Mouse (Mus musculus): ENCODE measurements around the gene Syn3. TPM values are rescaled to one million over a fixed set of nuclear protein-coding genes. Genes with fewer than 3 reads are reported as not detected.
"Not testable (repeated sequence)": the region's sequence is repeated elsewhere in the genome, so short reads cannot be mapped to it uniquely, and the experiment has no call there.

Gene Syn3
- 17.1 and 18.1 TPM in 2 replicates for polyA plus RNA-seq (2015; fragmentation: Nextera tagmentation; extraction: Ambion mirVana)

- Histone ChIP-seq H3K27me3 (no peaks in the 10 kb centered on the region), H3K4me2 (replicated peaks) (peak within 1 kb of the TSS; percentile 78), H3K4me3 (peak within 1 kb of the TSS; percentile 54), H3K4me1 (peaks cover 15% of the 10 kb centered on the region), H3K9me3 (no peaks in the 10 kb centered on the region), H3K27ac (replicated peaks) (peak within 1 kb of the TSS; percentile 63), H3K9ac (replicated peaks) (peak within 1 kb of the TSS; percentile 62), H3K36me3 (no peaks in the 10 kb centered on the region)
- ATAC-seq (replicated peaks), result peak; percentile 99
- WGBS, result 0% methylated on average over 21 of the region's 21 CpGs
Measured at GRCm38 (mm10) chr10:86498673-86499391, at the start of gene Syn3. Syn3 (minus strand) TSS chr10:86498896.

DNA sequence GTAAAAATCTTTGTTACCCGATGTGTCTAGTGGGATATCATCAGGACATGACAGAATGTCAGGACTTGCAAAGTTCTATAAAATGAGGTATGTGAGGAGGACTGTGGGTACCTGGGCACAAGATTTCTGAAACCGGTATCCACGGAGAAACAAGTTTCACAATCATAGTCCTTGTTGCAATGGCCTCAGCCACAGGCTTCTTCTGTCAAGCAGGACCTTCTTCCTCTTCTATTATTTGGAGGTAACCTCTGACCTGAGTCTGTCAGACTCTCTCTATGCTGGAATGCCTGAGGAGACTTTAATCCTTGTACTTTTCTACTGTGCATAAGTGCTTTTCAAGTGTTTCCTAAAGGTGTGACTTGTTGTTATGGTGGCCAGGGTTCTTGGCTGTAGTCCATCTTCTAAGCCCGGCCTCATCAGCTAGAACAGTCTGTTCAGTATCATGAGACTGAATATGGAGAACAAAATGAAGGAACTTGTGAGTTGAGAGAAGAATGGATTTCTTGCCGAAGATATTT is 27.7 kb upstream of the Syn3 start:
- not testable (repeated sequence) for ATAC-seq (replicated peaks); H3K27me3 ChIP-seq; H3K9me3 ChIP-seq; H3K27ac ChIP-seq (replicated peaks); H3K4me1 ChIP-seq; H3K9ac ChIP-seq (replicated peaks); H3K36me3 ChIP-seq; H3K4me3 ChIP-seq; H3K4me2 ChIP-seq (replicated peaks)
- 89% methylated on average over 4 of the region's 5 CpGs for WGBS

DNA sequence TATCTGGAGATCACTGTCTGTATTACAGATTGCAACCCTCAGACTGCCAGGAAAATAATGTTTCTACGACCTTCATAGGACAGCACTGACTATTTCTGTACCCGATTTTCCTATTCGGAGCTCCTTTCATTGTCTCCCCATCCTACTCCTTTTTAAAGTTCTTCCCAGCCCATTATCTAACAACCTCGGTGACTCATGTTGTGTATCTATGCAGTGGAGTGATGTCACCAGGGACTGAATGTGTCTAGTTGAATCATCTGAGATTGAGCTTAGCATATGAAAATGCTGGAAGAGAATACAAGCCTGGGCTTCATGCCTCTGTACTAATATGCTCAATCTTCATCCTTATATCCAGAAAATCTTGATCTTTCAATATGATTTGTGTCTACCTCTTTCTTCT is 15.1 kb upstream of the Syn3 start:
- Histone ChIP-seq H3K4me1 (no peaks in the 10 kb centered on the region), H3K9ac (replicated peaks) (no peak overlapping the region), H3K4me3 (no peak overlapping the region), H3K27me3 (no peaks in the 10 kb centered on the region), H3K36me3 (no peaks in the 10 kb centered on the region), H3K27ac (replicated peaks) (no peak overlapping the region), H3K4me2 (replicated peaks) (no peak overlapping the region), H3K9me3 (0 out of 2 replicates have a peak, but pooled peaks cover 4% of the 10 kb centered on the region)
- 90% methylated on average over 4 of the region's 4 CpGs for WGBS
- ATAC-seq (replicated peaks), result no peak

DNA sequence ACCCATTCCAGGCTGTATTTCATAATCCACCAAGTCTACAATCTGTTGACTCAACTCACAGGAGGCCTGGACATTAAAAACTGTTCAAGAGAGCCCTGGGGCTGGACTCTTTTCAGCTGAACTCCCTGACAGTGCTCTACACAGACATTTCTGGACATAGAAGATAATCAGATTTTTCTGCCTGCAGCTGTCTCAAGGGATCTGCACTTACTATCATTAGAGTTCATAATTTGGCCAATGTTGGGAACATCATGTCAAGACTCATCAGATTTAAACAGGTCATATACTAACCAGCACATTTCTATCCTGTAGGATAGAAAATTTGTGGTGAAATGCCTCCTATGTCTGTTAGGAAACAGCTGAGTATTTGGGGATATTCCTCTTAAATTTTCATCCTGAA is 12.2 kb upstream of the Syn3 start:
- Histone ChIP-seq H3K9ac (replicated peaks) (no peak overlapping the region), H3K4me3 (no peak overlapping the region), H3K27ac (replicated peaks) (no peak overlapping the region), H3K9me3 (0 out of 2 replicates have a peak, but pooled peaks cover 4% of the 10 kb centered on the region), H3K4me1 (no peaks in the 10 kb centered on the region), H3K27me3 (no peaks in the 10 kb centered on the region), H3K36me3 (no peaks in the 10 kb centered on the region), H3K4me2 (replicated peaks) (no peak overlapping the region)
- no peak for ATAC-seq (replicated peaks)

- Histone ChIP-seq H3K9me3 (no peaks in the 10 kb centered on the region), H3K4me3 (no peak overlapping the region), H3K9ac (replicated peaks) (no peak overlapping the region), H3K27ac (replicated peaks) (no peak overlapping the region), H3K4me2 (replicated peaks) (no peak overlapping the region), H3K36me3 (no peaks in the 10 kb centered on the region), H3K4me1 (peaks cover 15% of the 10 kb centered on the region), H3K27me3 (no peaks in the 10 kb centered on the region)
- no peak for ATAC-seq (replicated peaks)
- WGBS, result 73% methylated on average over 2 of the region's 2 CpGs
Measured at GRCm38 (mm10) chr10:86502063-86502462, 3.4 kb upstream of the Syn3 start.

DNA sequence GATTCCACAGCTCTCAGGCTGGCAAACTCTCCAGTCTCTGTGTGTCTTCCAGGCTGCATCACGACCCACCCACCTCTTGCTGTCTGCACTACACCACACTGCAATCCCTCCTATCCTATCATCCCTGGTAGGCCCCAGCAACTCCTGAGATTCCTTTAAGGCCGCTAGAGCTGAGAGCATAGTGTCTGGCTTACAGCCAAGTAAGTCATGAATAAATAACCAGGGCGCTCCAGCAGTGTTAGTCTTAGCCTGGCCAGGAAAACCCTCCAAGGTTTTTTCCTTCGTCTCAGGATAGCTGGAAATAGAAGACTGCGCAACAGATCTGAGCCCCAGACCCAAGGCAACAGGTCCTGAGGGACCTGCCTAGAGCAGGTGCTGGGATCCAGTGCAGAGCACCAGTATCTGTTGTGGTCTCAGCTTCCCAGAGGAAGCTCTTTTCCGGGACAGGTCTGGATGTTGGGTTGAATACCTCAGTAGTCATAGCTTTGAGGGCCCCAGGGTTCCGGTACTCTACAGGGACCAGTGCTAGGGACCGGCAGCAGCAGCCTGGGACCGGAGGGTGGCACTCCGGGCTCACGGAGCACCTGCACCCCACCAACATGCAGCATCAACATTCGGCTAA is 534 bp downstream of the Syn3 start:
- H3K27me3 ChIP-seq, result no peaks in the 10 kb centered on the region
- 2% methylated on average over 12 of the region's 12 CpGs for WGBS
- ATAC-seq (replicated peaks), result peak; percentile 85
- no peaks in the 10 kb centered on the region for H3K36me3 ChIP-seq
- peak overlapping the region; percentile 78 for H3K4me2 ChIP-seq (replicated peaks)
- H3K9ac ChIP-seq (replicated peaks), result peak overlapping the region; percentile 62
- H3K4me1 ChIP-seq, result peaks cover 15% of the 10 kb centered on the region
- peak overlapping the region; percentile 63 for H3K27ac ChIP-seq (replicated peaks)
- H3K9me3 ChIP-seq, result no peaks in the 10 kb centered on the region
- H3K4me3 ChIP-seq, result peak overlapping the region; percentile 54

- 90% methylated on average over 2 of the region's 2 CpGs for WGBS
- no peaks in the 10 kb centered on the region for H3K27me3 ChIP-seq
- H3K36me3 ChIP-seq, result no peaks in the 10 kb centered on the region
- H3K4me1 ChIP-seq, result peaks cover 26% of the 10 kb centered on the region
- H3K9ac ChIP-seq (replicated peaks), result no peak overlapping the region
- no peak for ATAC-seq (replicated peaks)
- no peak overlapping the region for H3K4me3 ChIP-seq
- H3K9me3 ChIP-seq, result no peaks in the 10 kb centered on the region
- H3K4me2 ChIP-seq (replicated peaks), result no peak overlapping the region
- H3K27ac ChIP-seq (replicated peaks), result no peak overlapping the region
Measured at GRCm38 (mm10) chr10:86495851-86496250, 2.8 kb downstream of the Syn3 start.

DNA sequence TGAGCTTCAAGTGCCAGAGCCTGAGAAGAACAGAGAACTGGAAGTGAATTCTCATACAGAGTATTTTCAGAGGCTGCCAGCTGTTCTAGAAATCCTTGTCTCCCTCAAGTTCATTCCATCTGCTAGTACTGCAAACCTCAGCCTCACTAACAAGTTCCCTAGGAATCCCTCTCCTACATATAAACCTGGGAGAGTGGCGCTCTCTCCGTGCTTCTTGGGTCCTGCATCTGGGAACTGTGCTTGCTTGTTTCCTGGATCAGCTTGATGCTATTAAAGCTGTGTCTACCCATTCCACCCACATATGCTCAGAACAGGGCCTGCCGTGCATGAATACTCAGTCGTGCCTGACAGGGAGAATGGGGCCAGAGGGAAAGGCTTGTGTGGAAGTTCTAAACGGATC is 5.6 kb downstream of the Syn3 start:
- peaks cover 38% of the 10 kb centered on the region for H3K4me1 ChIP-seq
- H3K9me3 ChIP-seq, result no peaks in the 10 kb centered on the region
- no peak overlapping the region for H3K4me2 ChIP-seq (replicated peaks)
- H3K27me3 ChIP-seq, result no peaks in the 10 kb centered on the region
- no peak overlapping the region for H3K9ac ChIP-seq (replicated peaks)
- no peak for ATAC-seq (replicated peaks)
- H3K4me3 ChIP-seq, result no peak overlapping the region
- 80% methylated on average over 5 of the region's 5 CpGs for WGBS
- no peak overlapping the region for H3K27ac ChIP-seq (replicated peaks)
- no peaks in the 10 kb centered on the region for H3K36me3 ChIP-seq

DNA sequence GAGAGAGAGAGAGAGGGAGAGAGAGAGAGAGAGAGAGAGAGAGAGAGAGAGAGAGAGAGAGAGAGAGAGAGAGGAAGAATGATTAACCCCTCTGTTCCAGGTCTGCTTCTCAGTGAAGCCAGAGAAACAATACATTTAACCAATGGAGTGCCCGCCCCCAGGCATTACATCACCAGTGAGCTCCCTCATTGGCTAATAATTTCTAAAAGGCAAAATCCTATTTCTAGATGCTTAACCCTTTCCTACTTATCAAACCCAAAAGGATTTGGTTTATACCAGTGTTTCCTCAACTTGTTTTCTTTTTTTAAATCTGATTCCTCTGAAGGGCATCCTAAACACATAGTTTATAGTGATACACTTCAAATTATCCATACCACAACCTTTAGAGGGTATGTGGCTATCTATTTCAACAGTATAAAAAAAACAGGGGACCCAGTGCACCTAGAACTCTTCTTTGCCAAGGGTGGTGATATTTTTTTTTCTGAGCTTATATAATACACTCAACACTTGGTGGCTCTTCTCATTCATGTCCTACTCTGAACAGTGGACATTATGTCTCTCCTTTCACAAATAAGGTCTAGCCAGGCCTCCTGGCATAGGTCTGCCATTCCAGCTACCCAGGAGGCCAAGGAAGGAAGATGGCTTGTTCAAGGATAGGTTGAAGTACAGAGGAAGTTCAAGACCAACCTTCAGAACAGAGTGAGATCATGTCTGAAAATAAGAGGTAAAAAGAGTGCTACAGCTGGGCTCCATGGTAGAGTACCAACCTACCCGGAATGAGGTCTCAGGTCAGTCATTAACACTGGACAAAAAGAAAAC is 6.4 kb downstream of the Syn3 start:
- H3K27me3 ChIP-seq, result no peaks in the 10 kb centered on the region
- no peaks in the 10 kb centered on the region for H3K36me3 ChIP-seq
- peak overlapping the region; percentile 44 for H3K4me3 ChIP-seq
- H3K4me2 ChIP-seq (replicated peaks), result peak overlapping the region; percentile 61
- no peaks in the 10 kb centered on the region for H3K9me3 ChIP-seq
- peaks cover 30% of the 10 kb centered on the region for H3K4me1 ChIP-seq
- H3K9ac ChIP-seq (replicated peaks), result peak overlapping the region; percentile 84
- 48% methylated on average over 2 of the region's 2 CpGs for WGBS
- H3K27ac ChIP-seq (replicated peaks), result peak overlapping the region; percentile 89
- peak; percentile 93 for ATAC-seq (replicated peaks)

- peak overlapping the region; percentile 44 for H3K4me3 ChIP-seq
- WGBS, result 8% methylated on average over 3 of the region's 3 CpGs
Measured at GRCm38 (mm10) chr10:86491316-86492088, 7.2 kb downstream of the Syn3 start.

GRCm38 (mm10) chr10:86488544-86488943 is 10.2 kb downstream of the Syn3 start:
- ATAC-seq (replicated peaks), result no peak
- H3K4me2 ChIP-seq (replicated peaks), result no peak overlapping the region
- H3K27ac ChIP-seq (replicated peaks), result no peak overlapping the region
- WGBS, result 93% methylated on average over 5 of the region's 5 CpGs
- no peaks in the 10 kb centered on the region for H3K27me3 ChIP-seq
- no peaks in the 10 kb centered on the region for H3K9me3 ChIP-seq
- H3K36me3 ChIP-seq, result no peaks in the 10 kb centered on the region
- H3K4me3 ChIP-seq, result no peak overlapping the region
- H3K4me1 ChIP-seq, result peaks cover 28% of the 10 kb centered on the region
- H3K9ac ChIP-seq (replicated peaks), result no peak overlapping the region

More at GRCm38 (mm10) chr10:86491316-86492088, 7.2 kb downstream of the Syn3 start:
- H3K4me2 ChIP-seq (replicated peaks), result peak overlapping the region; percentile 61
- peak overlapping the region; percentile 84 for H3K9ac ChIP-seq (replicated peaks)
- no peaks in the 10 kb centered on the region for H3K27me3 ChIP-seq
- H3K9me3 ChIP-seq, result no peaks in the 10 kb centered on the region
- H3K27ac ChIP-seq (replicated peaks), result peak overlapping the region; percentile 89
- no peaks in the 10 kb centered on the region for H3K36me3 ChIP-seq
- H3K4me1 ChIP-seq, result peaks cover 28% of the 10 kb centered on the region
- peak; percentile 94 for ATAC-seq (replicated peaks)

All from forebrain, embryonic 15.5 days (tissue).